Mouse (Mus musculus) thymus, postnatal 0 days (tissue): ENCODE measurements around the gene Six5. TPM values are rescaled to one million over a fixed set of nuclear protein-coding genes. Genes with fewer than 3 reads are reported as not detected.

Experiments used
- DNase-seq: peaks from one replicate; pipeline ENCODE4 v3.0.0-alpha.2; 2015; ENCODE audit warnings: low spot score
- polyA plus RNA-seq: library from polyadenylated mRNA; unstranded; fragments of >200 nt; fragmentation: Nextera tagmentation; extraction: Ambion mirVana; gene quantifications from 2 replicates; pipeline ENCODE4 v1.2.1, GENCODE M21; 2015

Gene Six5
- polyA plus RNA-seq, 1 experiment from 2014 or later, result 1.2 TPM

DNA sequence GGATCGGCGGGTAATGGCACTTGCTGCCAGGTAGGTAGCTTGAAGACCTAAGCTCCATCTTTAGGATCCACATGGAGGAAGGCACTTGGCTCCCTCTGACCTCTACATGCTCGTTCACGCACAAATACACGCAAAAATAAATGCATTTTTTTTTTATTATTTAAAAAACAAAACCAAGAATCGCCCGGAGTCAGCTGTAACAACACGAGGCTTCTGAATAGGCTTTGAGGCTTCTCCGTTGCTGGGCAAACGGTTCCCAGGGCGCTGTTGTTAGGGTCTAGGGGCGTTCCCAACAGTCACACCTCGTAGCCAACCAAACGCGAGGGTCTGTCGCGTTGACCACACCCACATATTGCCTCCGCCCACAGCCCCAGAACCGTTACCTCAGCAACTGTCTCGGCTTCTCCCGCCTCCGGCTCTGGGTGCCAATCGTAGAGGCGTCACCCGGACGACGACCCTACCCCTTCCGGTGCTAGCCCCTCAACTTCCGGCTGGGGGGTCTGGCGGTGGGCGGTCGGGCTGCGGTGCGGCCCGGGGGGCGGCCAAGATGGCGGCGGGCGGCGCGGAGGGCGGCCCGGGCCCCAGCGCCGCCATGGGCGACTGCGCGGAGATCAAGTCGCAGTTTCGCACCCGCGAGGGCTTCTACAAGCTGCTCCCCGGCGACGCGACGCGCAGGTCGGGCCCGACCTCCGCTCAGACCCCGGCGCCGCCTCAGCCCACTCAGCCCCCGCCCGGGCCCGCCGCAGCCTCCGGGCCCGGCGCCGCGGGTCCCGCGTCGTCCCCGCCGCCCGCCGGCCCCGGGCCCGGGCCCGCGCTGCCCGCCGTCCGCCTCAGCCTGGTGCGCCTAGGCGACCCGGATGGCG, 18.4 kb upstream of the Six5 start, which contains the start of gene Dmwd:
Gene Dmwd (plus strand): TSS at position 505 of the 863 bp plus-strand sequence.
- peak; percentile 97 for DNase-seq

DNA sequence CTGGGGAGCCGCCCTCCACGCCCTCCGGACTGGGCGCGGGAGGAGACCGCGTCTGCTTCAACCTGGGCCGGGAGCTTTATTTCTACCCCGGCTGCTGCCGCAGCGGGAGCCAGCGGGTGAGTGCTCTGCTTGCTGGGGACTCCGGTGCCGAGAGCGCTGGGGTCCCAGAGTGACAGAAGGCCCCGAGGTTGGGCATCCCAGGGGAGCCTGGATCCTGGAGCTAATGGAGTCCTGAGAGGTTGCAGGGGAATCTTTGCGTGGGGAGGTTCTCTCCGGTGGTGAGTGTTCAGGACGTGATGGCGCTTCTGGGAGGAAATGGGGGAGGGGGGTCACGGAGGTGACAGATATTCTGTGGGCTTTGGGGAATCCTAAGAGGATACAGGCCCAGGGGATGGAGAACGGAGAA, 17.8 kb upstream of the Six5 start:
- DNase-seq, result no peak

DNA sequence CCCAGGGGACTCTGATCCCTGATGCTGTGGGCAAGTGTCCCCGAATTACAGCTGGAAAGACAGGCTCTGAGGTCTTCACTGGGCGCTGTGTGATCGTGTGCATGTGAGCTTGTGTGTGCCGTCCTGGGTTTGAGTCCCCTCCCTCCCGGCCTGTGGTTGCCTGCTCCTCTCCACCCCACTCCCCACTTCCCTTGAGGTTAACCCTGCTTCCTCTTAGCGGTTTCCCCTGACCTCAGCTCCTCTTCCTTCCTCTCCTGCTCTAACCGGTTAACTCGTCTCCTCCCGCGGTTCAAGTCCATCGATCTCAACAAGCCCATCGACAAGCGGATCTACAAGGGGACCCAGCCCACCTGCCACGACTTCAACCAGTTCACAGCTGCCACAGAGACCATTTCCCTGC, 16.6 kb upstream of the Six5 start:
- DNase-seq, result peak; percentile 83

DNA sequence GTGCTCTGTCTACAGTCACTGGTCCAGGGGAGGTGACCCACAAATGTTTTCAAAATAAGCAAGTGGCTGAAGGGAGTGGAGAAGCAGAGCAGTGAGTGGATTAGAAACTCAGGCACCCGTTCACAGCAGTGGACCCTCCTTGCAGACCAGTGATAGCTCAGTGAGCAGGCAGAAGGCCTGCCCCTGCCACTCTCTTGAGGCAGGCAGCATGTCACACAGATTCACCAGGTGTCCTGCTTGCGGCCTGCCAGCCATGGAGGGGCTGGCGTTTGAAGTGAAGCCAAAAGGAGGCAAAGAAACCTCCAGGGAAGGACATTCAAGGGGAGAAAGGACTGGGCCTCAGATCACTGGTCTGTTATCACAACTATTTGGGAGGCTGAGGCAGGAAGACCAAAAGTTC, 15.7 kb upstream of the Six5 start:
- DNase-seq, result no peak

DNA sequence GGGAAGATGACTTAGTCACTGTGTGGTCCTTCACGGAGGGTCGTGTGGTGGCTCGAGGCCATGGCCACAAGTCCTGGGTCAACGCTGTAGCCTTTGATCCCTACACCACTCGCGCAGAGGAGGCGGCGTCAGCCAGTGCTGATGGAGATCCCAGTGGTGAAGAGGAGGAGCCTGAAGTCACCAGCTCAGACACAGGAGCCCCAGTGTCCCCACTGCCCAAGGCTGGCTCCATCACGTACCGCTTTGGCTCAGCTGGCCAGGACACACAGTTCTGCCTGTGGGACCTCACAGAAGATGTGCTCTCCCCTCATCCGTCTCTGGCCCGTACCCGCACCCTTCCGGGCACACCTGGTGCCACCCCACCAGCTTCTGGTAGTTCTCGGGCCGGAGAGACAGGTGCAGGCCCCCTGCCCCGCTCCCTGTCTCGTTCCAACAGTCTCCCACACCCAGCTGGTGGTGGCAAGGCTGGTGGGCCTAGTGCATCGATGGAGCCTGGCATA, 13.9 kb upstream of the Six5 start:
- no peak for DNase-seq

DNA sequence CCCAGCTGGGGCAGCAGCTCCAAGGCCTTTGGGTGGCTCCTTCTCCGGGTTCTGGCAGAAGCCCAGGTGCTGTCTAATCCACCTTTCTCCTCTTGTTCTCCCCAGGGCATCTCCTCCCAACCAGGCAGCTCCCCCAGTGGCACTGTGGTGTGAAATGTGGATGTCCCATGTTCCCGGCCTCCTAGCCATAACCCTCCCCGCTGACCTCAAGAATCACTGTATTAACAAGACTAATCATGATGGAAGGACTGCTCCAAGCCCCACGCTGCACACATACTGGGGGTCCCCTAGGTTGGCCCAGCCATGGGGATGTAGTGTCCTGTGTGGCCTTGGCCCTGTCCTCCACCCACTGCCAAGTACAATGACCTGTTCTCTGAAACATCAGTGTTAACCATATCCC, 12.2 kb upstream of the Six5 start:
- no peak for DNase-seq

DNA sequence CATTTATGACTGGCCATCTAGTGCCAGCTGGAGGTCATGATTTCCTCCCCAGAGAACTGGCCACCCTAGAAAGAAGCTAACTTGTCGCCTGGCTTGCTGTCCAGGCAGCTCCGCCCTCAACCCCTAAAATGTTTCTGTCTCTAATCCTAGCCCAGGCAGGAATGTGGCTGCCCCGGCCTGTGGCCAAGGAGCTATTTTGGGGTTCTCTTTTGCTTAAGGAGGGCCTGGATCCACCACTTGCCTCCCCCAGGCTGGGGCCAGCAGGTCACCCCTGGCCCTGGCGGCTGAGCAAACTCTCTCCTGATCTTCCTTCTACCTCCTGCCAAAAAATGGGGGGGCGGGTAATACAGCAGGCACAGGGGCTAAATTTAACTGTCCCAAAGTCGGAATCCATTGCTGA, 11.3 kb upstream of the Six5 start:
- DNase-seq, result no peak

DNA sequence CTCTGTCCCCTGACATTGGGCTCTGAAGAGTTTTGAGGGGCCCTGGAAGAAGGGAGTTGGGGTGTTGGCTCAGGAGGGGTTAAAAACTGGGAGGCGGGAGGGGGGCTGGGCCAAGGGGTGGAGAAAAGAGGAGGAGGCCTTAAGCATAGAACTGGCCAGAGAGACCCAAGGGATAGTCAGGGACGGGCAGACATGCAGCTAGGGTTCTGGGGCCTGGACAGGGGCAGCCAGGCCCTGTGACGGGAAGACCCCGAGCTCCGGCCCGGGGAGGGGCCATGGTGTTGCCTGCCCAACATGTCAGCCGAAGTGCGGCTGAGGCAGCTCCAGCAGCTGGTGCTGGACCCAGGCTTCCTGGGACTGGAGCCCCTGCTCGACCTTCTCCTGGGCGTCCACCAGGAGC, 10.7 kb upstream of the Six5 start, which contains the start of gene Dmpk:
Gene Dmpk (plus strand): TSS at position 149 of the 400 bp plus-strand sequence.
- no peak for DNase-seq

DNA sequence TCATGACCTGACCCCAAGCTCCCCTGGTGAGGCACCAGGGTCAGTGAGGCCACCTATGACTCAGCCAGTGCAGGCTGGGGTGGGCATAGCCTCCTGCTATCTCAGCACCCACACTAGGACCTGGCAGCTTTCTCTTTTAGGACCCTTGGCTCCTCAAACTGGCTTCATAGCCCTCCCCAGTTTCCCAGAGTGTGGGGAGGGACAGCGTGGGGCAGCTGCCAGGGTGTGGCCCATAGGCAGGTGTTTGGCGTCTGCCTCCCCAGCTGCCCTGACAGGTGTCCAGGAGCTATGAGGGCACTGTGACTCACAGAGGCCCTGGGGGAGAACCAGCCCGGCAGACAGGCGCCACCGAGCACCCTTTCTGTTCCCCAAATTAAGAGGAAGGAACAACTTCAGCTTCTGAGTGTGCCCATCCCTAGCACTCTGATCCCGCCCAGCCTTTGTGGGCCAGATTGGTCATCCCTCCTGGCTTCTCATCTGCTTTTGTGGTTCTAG, 10.1 kb upstream of the Six5 start:
- no peak for DNase-seq

DNA sequence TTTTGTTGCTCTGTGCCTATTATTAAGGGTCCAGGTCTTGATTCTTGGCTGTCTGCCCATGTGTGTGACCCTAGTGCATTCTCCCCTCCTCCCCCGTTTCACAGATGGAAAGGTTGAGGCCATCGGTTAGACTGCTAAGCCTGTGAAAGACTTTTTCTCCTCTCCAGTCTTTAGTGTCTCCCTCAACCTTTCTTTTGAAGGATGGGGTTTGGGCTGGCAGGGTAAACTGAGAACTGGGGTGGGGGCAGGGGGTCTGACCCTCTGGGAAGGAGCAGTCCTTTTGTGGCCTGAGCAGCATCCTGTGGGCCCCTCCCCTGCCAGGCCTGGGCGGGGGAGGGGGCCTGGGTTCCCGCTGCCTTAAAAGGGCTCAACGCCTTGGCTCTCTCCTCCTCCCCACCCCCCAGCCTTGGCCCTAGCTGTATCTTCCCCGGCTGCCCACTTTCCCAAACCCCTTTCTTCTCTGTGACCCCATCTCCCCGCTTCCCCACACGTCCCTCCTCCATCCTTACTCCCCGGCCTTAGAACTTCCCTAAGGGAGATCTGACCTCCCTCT, 9.4 kb upstream of the Six5 start:
- no peak for DNase-seq

DNA sequence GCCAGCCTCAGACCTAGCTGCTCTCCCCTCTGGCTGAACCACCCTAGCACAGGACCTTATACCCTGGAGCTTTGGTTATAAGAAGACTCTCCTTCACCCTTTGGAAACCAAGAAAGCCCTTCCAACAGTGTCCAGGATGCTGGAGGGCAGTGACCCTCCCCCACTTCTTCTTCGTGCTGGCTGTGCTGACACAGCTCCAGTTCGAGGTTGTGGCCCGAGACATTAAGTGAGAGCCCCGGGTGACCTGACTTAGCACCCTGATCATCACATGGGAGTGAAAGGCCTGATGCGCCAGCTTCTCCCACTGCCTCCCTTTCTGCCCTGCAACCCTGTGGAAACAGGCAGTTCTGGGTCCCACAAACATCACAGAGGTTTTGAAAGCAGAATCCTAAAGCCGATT, 8.9 kb upstream of the Six5 start:
- no peak for DNase-seq

DNA sequence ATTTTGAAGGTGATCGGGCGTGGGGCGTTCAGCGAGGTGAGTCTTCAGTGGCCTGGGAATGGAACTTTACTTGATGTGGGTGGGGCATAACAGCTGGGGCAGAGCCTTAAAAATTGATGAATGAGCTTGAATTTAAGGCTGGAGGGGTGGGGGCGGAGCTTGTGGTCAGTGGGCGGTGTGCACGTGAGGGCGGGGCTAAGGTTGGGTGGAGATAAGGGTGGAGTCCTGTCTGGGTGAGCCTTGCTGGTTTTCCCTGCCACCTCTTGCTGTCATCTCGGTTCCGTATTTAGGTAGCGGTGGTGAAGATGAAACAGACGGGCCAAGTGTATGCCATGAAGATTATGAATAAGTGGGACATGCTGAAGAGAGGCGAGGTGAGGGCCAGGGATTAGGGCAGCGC, 8.4 kb upstream of the Six5 start:
- DNase-seq, result no peak

DNA sequence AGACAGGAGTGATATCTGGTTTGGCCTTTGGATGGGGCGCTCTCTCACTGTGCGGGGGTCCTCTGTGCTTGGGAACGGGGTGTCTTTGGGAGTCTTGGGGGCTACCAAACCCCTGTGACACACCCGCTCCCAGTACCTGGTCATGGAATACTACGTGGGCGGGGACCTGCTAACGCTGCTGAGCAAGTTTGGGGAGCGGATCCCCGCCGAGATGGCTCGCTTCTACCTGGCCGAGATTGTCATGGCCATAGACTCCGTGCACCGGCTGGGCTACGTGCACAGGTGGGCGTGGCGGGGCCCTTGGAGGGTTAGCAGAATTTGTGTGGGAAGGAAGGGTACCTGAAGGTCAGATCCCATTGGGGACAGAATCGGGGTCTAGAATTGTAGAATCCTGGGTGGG, 7.6 kb upstream of the Six5 start:
- no peak for DNase-seq

DNA sequence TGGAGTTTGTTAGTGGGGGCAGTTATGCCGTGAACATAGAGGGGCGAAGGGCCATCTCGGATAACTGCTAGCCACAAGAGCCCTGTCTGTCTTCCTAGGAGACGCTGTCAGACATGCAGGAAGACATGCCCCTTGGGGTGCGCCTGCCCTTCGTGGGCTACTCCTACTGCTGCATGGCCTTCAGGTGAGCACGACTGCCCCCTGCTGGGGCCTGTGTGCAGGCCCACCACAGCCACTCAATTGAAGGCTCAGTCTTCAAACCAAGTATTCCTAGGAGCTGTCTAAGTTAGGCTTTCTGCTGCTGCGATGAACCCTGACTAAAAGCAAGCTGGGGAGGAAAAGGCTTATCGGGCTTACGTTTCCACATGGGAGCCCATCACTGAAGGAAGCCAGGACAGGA, 5.6 kb upstream of the Six5 start:
- peak; percentile 77 for DNase-seq

DNA sequence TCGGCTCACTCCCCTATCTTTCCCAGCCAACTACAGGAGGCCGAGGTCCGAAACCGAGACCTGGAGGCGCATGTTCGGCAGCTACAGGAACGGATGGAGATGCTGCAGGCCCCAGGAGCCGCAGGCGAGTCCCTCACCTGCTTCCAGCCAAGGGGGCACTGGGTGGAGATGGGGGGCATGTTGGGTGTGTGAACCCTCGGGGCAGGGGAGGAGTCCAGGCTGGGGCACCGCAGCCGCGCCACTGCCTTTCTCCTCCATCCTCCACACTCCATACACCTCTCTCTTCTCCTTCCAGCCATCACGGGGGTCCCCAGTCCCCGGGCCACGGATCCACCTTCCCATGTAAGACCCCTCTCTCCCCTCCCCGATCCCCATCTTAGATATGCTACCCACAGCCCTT, 2.5 kb upstream of the Six5 start:
- DNase-seq, result no peak

DNA sequence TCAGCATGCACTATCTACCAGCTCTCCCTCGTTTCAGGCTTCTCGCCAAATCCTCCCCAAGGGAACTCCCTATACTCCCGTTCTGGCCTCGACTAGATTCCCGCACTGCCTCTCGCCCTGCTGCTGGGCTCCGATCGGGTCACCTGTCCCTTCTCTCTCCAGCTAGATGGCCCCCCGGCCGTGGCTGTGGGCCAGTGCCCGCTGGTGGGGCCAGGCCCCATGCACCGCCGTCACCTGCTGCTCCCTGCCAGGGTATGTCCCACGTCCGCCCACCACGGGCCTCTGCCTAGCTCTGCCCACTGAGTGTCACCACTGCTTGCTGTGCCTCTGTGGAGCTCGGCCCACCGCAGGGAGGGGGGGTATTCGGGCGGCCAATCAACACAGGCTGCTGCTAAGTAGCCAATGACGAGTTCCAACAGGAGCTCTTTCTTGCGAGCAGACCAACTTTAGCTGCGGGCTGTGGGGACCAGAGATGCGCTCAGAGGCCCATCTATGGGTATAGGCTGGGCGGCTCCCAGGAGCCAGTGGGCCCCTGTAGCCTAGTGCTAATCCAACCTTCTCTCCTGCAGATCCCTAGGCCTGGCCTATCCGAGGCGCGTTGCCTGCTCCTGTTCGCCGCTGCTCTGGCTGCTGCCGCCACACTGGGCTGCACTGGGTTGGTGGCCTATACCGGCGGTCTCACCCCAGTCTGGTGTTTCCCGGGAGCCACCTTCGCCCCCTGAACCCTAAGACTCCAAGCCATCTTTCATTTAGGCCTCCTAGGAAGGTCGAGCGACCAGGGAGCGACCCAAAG, 1.8 kb upstream of the Six5 start:
- no peak for DNase-seq

DNA sequence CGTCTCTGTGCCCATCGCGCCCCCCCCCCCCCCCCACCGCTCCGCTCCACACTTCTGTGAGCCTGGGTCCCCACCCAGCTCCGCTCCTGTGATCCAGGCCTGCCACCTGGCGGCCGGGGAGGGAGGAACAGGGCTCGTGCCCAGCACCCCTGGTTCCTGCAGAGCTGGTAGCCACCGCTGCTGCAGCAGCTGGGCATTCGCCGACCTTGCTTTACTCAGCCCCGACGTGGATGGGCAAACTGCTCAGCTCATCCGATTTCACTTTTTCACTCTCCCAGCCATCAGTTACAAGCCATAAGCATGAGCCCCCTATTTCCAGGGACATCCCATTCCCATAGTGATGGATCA, 1.2 kb upstream of the Six5 start:
- peak; percentile 89 for DNase-seq

DNA sequence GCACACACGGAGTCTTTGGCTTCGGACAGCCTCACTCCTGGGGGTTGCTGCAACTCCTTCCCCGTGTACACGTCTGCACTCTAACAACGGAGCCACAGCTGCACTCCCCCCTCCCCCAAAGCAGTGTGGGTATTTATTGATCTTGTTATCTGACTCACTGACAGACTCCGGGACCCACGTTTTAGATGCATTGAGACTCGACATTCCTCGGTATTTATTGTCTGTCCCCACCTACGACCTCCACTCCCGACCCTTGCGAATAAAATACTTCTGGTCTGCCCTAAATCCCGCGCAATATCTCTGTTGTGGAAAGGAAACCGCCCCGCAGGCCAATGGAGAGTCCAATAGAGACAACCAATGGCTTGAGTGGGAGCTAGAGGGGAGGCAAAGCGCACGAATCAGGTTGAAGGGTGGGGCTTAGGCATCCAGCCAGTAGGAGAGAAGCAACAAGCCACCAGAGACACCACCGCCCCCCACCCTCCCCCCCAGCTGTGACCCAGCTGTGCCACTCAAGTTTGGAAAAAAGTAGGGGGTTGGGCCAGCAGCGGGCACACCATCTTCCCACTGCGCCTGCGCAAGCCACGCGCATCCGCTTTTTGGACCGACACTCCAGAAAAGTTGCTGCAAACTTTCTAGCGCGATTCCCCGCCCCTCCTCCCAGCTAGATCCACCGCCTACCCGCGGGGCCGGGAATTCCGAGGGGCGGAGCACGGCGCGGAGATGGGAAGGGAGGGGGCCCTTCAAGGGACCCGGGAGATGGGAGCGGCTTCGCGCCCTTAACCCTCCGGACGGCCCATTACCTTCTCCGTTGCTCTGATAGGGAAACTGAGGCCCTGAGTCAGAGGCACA, 633 bp upstream of the Six5 start:
- DNase-seq, result peak; percentile 97

DNA sequence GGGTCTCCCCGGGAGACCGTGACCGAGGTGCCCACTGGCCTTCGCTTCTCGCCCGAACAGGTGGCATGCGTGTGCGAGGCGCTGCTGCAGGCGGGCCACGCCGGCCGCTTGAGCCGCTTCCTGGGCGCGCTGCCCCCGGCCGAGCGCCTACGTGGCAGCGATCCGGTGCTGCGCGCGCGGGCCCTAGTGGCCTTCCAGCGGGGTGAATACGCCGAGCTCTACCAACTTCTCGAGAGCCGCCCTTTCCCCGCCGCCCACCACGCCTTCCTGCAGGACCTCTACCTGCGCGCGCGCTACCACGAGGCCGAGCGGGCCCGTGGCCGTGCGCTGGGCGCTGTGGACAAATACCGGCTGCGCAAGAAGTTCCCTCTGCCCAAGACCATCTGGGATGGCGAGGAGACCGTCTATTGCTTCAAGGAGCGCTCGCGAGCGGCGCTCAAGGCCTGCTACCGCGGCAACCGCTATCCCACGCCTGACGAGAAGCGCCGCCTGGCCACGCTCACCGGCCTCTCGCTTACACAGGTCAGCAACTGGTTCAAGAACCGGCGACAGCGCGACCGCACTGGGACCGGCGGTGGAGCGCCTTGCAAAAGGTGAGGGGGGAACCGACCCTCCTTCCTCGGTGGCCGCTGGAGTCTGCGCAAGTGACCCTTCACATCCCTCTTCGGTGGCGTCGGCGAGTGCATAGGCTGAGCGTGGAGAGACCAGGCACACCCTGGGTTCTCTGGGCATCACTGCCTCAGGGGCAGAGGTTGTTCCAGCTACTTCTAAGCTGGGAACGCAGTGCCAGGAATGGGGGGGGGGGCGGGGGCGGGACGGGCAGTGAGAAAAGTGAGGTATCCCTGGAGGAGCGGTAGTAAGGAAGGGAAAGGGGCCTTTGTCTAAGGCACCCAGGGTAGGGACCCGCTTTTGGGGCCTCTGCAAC, 694 bp downstream of the Six5 start:
- DNase-seq, result peak; percentile 48

DNA sequence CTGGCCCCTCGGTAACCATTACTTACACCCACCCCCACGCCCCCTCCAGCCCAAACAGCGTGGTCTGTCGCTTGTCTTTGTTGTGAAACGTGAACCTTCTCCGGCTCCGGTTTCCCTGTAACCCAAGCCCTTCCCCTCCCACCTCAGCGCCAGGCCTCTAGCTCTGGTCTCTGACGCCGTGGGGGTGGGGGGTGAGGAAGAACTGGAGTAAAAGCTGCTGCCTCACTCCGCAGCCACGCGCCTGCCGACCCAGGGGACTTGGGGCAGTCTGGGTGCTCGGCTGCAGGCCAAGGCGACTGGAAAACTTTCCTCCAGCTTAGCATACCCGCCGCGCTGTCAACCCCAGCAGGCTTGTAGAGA, 1.3 kb downstream of the Six5 start:
- DNase-seq, result no peak
